Mouse (Mus musculus) megakaryocyte-erythroid progenitor cell, adult 5 weeks (primary cell): Measurements from ENCODE around the gene Crebrf. TPM values are rescaled to one million over a fixed set of nuclear protein-coding genes. Genes with fewer than 3 reads are reported as not detected.

Experiments used
- polyA plus RNA-seq: library from polyadenylated mRNA; stranded (reverse); fragments of >175 nt; gene quantifications from 2 replicates; pipeline ENCODE4 v1.2.3, GENCODE M21; 2012

Crebrf gene
- 1.5 and 2.3 TPM in 2 replicates for polyA plus RNA-seq

DNA sequence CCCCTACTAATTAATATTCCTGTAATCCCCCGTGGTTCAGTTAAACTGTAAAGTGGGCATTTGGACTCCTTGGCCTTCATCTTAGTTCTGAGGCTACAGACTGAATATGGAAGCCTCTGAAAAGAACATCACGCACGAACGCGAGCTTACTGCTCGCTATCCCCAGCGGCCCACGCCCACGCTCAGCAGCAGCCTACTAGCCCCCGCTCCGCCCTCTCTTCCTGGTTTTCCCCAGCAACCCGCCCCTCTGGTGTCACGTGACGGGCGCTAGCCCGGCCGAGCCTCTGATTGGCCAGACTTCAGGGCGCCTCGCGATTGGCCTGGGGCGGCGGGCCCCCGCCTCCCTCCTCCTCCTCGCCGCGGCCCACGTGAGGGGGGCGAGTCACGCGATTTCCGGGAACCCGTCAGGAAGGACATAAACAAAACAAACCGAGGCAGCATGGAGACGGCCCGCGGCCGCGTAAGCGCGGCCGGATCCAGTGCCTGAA lies at the start of gene Crebrf:
Gene Crebrf (plus strand): TSS at position 380 of the 488 bp plus-strand sequence.

DNA sequence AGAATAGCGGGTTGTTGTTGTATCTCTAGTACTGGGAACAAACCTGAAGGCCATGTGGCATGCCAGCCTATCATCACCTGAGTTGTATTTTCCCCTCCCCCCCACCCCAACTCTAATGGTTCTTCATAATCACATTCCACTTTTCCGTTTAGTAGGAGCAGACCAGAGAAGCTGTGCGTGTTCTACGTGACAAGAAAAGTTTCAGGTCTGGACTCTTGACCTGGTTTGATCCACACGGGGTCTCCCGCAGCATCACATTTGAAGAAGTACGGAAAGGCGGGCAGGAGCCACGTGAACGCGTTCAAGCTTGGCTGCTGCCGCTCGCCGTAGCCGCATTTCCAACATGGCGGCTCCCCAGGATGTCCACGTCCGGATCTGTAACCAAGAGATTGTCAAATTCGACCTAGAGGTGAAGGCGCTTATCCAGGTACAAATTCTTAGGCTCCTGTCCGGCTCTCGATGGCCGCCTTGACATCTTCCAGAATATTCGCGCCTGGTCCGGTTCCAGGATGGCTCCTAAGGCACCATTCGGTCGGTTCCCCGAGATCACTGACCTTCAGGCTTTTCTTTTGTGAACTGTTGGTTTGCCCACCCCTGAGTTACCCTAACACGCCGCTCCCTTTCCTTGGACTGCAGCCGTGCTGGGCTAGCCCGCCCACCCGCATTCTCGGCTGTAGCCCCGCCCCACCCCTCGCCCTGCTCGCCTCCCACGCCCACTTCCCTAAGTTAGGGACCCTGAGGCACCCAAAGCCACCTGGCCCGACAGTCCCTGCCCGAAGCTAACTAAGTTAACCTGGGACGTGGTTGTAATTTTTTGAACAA lies 65.5 kb downstream of the Crebrf start, which contains the start of gene Bnip1:
Gene Bnip1 (plus strand): TSS at position 317 of the 822 bp plus-strand sequence.

Other genes starting within 250 kb of the Crebrf start
- gene Ergic1, start 154.2 kb upstream of the Crebrf start, polyA plus RNA-seq = 49.1 and 50.4 TPM in 2 replicates
- gene Dusp1, start 153.5 kb upstream of the Crebrf start, polyA plus RNA-seq = 185 and 386 TPM in 2 replicates
- gene Atp6v0e, start 52.4 kb upstream of the Crebrf start, polyA plus RNA-seq = 10.5 and 12.9 TPM in 2 replicates
- 22.3 and 26.4 TPM in 2 replicates for gene Bnip1, start 65.4 kb downstream of the Crebrf start, polyA plus RNA-seq
- 0.04 TPM in 1 of 2 replicates, not detected in the other for gene Nkx2-5, start 129.4 kb downstream of the Crebrf start, polyA plus RNA-seq
- gene Kifc5b, start 201.4 kb downstream of the Crebrf start, polyA plus RNA-seq = 24.9 and 25.1 TPM in 2 replicates
- gene Phf1, start 217.4 kb downstream of the Crebrf start, polyA plus RNA-seq = 48.1 and 52.8 TPM in 2 replicates
- gene Cuta, start 223.9 kb downstream of the Crebrf start, polyA plus RNA-seq = 458 and 468 TPM in 2 replicates
- 18.5 and 29.4 TPM in 2 replicates for gene Syngap1, start 225.6 kb downstream of the Crebrf start, polyA plus RNA-seq